Mouse (Mus musculus) layer of hippocampus, postnatal 14 days (tissue): ENCODE measurements at regions not wholly inside any gene's neighbourhood (a gene's known extent, or its start where the extent isn't known, plus 50 kb on each side); places are given as distances from the start of the nearest gene placed in this dataset.
A peak's percentile ranks its signal among the peaks of the same experiment; 100 is the strongest.

Experiments used
- DNase-seq, 2 experiments: peaks; one replicate each; pipeline ENCODE4 v3.0.0; 2021 to 2022; ENCODE audit warnings: low spot score in 2 of 2, mixed read lengths in 1 of 2

- DNase-seq: no peak
Observed at GRCm38 (mm10) chr4:39179445-39179844, 270.6 kb upstream of the 1700009N14Rik start.

GRCm38 (mm10) chr4:39185680-39186079 is 264.4 kb upstream of the 1700009N14Rik start:
- DNase-seq: no peak

GRCm38 (mm10) chr4:39199152-39199551 is 250.9 kb upstream of the 1700009N14Rik start:
- DNase-seq: peak in 1 of 2 experiments; percentile 3

GRCm38 (mm10) chr4:39210599-39210998 is 239.5 kb upstream of the 1700009N14Rik start:
- peak in 1 of 2 experiments; percentile 4 for DNase-seq
